Mouse (Mus musculus) neural tube, embryonic 12.5 days (tissue): ENCODE measurements at regions not wholly inside any gene's neighbourhood (a gene's known extent, or its start where the extent isn't known, plus 50 kb on each side); places are given as distances from the start of the nearest gene placed in this dataset.

Experiments used
- ATAC-seq: fragments of 200-750 bp; cut with Nextera tagmentation; 2 replicates; pipeline ENCODE4 v1.8.0; 2017; ENCODE audit warnings: low read depth, mild to moderate bottlenecking, moderate TSS enrichment, moderate library complexity; ENCODE audit not compliant: low FRiP score
- H3K27ac ChIP-seq: fragments of 300-500 bp; sonication (generic); 2 replicates; pipeline ENCODE4 v1.5.1; 2016
- H3K27me3 ChIP-seq: fragments of 300-500 bp; sonication (generic); replicated peaks from 2 replicates; pipeline ENCODE4 v1.6.1; 2016; ENCODE audit warnings: mild to moderate bottlenecking
- H3K36me3 ChIP-seq: fragments of 300-500 bp; sonication (generic); 2 replicates; pipeline ENCODE4 v1.6.1; 2016; ENCODE audit warnings: mild to moderate bottlenecking
- H3K4me1 ChIP-seq: fragments of 300-500 bp; sonication (generic); 2 replicates; pipeline ENCODE4 v1.6.1; 2016
- H3K4me2 ChIP-seq: fragments of 300-500 bp; sonication (generic); replicated peaks from 2 replicates; pipeline ENCODE4 v1.6.1; 2016; ENCODE audit warnings: mild to moderate bottlenecking
- H3K4me3 ChIP-seq: fragments of 300-500 bp; sonication (generic); 2 replicates; pipeline ENCODE4 v1.5.1; 2016
- H3K9ac ChIP-seq: fragments of 300-500 bp; sonication (generic); 2 replicates; pipeline ENCODE4 v1.6.1; 2016; ENCODE audit warnings: mild to moderate bottlenecking
- H3K9me3 ChIP-seq: fragments of 300-500 bp; sonication (generic); 2 replicates; pipeline ENCODE4 v1.6.1; 2016; ENCODE audit warnings: mild to moderate bottlenecking
- WGBS: fragments of 180-500 bp; shearing (Covaris S2); methylation state at CpG from one replicate; pipeline ENCODE4 v1.1.7; 2016; 5-methylcytosine and 5-hydroxymethylcytosine counted together

DNA sequence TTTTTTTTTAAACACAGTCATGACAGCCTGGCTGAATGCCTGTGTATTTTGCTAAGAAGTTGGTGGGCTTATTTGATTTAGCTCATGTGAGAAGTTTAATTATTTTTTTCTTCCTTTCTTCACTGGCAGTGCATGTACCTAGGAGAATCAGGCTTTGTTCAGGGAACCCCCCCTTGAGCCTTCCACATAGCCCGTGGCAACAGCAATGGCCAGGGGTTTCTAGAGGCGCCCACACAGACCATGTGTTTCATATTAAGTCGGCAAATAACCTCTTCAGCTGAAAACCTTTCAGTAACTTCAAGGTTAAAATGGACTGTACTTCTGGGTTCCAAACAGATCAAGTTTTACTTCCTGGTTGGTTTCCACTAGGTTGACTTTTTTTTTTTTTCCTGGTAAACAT is 218.3 kb downstream of the Slc30a10 start:
- no peak for ATAC-seq

DNA sequence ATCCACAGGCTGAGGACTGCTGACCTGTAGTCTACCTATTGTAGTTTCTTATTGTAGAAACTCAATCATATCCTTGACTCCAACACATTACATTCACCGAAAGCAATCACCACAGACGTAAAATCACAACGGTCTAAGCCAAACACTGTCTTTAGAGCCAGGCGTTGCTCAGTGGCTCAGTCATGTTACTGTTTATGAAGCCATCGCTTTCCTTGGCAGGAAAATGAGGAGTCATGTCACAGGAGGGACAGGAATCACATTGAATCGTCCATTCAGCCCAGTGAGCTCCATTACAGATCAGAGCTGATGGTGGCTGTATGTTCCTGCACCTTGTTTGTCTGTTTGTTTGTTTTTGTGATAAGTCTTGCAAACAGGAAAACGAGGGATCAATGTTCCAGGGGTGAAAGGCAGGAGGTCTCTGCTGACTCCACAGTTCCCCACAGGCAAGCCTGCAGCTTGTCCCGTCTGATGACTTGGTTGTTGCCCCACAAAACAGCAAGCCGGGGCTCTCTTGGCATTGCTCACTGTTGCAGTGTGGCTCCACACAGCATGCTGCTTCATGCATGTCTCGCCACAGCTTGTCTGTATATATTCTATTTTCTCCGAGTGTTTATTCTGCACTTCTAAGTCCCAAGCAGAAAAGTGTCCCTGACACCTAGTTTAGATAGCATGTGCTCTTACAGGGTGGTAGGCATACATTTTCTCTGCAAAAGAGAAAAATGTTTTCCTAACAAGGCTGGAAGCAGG is 221.2 kb downstream of the Slc30a10 start:
- WGBS, result 89% methylated on average over 11 of the region's 11 CpGs

More for the DNA sequence above, 218.3 kb downstream of the Slc30a10 start:
- no peaks in the 10 kb centered on the region for H3K4me1 ChIP-seq
- no peaks in the 10 kb centered on the region for H3K36me3 ChIP-seq
- H3K27ac ChIP-seq, result no peak overlapping the region
- H3K4me2 ChIP-seq, result no peak overlapping the region
- 67% methylated on average over 3 of the region's 3 CpGs for WGBS
- no peaks in the 10 kb centered on the region for H3K27me3 ChIP-seq
- no peaks in the 10 kb centered on the region for H3K9me3 ChIP-seq
- no peak overlapping the region for H3K9ac ChIP-seq
- H3K4me3 ChIP-seq, result no peak overlapping the region

GRCm38 (mm10) chr1:185681610-185682457 is 227.2 kb downstream of the Slc30a10 start:
- Histone ChIP-seq H3K4me3 (no peak overlapping the region), H3K9me3 (no peaks in the 10 kb centered on the region), H3K4me2 (no peak overlapping the region), H3K9ac (no peak overlapping the region), H3K4me1 (no peaks in the 10 kb centered on the region), H3K36me3 (no peaks in the 10 kb centered on the region), H3K27me3 (no peaks in the 10 kb centered on the region), H3K27ac (no peak overlapping the region)
- WGBS, result 41% methylated on average over 21 of the region's 21 CpGs
- ATAC-seq, result peak; percentile 70; the same call in 1 of the 2 replicates

More for the DNA sequence above, 221.2 kb downstream of the Slc30a10 start:
- H3K27me3 ChIP-seq, result no peaks in the 10 kb centered on the region
- no peak overlapping the region for H3K4me2 ChIP-seq
- no peak overlapping the region for H3K9ac ChIP-seq
- H3K4me1 ChIP-seq, result no peaks in the 10 kb centered on the region
- no peak overlapping the region for H3K27ac ChIP-seq
- ATAC-seq, result no peak
- no peak overlapping the region for H3K4me3 ChIP-seq
- H3K36me3 ChIP-seq, result no peaks in the 10 kb centered on the region
- H3K9me3 ChIP-seq, result no peaks in the 10 kb centered on the region

DNA sequence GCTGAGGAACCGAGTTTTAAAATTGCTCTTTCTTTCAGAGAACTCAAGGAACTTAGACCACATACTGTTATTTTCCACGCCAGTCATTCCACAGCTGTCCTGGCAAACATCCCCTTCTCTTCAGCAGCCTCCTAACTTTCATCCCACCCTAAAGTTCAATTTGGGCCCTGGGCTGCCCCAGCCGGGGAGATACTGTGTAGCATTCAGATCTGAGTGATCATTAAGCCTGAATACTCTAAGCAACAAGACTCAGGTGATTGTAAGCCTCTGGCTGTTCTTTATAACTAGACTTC is 227.8 kb downstream of the Slc30a10 start:
- Histone ChIP-seq H3K27me3 (no peaks in the 10 kb centered on the region), H3K9me3 (no peaks in the 10 kb centered on the region), H3K4me2 (no peak overlapping the region), H3K36me3 (no peaks in the 10 kb centered on the region), H3K4me1 (no peaks in the 10 kb centered on the region), H3K4me3 (no peak overlapping the region), H3K9ac (no peak overlapping the region), H3K27ac (no peak overlapping the region)
- ATAC-seq, result no peak
- WGBS, result 65% methylated on average over 3 of the region's 3 CpGs

GRCm38 (mm10) chr1:185684638-185685037 is 230.0 kb downstream of the Slc30a10 start:
- Histone ChIP-seq H3K4me2 (no peak overlapping the region), H3K9ac (no peak overlapping the region), H3K4me1 (no peaks in the 10 kb centered on the region), H3K9me3 (no peaks in the 10 kb centered on the region), H3K27ac (no peak overlapping the region), H3K4me3 (no peak overlapping the region), H3K27me3 (no peaks in the 10 kb centered on the region), H3K36me3 (no peaks in the 10 kb centered on the region)
- 82% methylated on average over 9 of the region's 9 CpGs for WGBS
- ATAC-seq, result no peak

DNA sequence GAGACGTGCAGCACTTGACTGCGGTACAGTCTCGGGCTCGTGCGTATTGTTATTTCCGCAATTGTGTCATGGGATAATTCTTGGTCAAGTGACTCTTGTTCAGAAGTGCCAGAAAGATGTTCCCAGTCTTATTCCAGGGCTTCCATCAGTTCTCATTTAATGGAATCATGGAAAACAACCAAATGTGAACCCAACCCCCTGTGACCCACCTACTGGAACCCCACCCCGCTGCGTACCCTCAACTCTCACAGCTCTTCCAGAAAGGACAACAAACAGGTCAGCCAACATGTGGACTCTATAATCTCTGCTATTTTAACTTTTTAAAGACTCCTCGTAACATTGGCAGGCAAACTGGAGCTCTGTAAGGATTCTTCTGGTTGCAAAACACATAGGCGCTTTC is 233.9 kb downstream of the Slc30a10 start:
- WGBS, result 94% methylated on average over 10 of the region's 10 CpGs
- Histone ChIP-seq H3K4me2 (no peak overlapping the region), H3K4me1 (no peaks in the 10 kb centered on the region), H3K27me3 (no peaks in the 10 kb centered on the region), H3K9me3 (no peaks in the 10 kb centered on the region), H3K9ac (no peak overlapping the region), H3K27ac (no peak overlapping the region), H3K4me3 (no peak overlapping the region), H3K36me3 (no peaks in the 10 kb centered on the region)
- no peak for ATAC-seq

DNA sequence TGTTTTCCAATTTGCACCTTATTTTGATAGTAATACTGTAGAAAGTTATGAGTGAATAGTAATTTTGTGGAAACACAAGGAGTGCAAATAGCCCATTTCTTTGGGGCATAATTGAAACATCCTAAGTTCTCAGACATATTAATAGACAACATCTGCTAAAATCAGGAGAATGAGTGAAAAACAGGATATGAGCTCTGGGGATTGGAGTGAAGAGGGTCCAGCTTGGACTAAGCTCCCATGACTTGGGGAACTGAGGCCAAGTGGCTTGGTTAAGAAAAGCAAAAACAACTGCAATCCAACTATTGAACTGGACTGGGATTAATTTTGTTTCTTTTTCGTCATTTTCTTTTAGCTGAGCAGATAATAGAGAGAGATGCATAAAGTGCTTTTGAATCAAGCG is 240.7 kb downstream of the Slc30a10 start:
- Histone ChIP-seq H3K36me3 (no peaks in the 10 kb centered on the region), H3K4me2 (no peak overlapping the region), H3K9ac (no peak overlapping the region), H3K4me3 (no peak overlapping the region), H3K27me3 (no peaks in the 10 kb centered on the region), H3K9me3 (no peaks in the 10 kb centered on the region), H3K27ac (no peak overlapping the region), H3K4me1 (no peaks in the 10 kb centered on the region)
- ATAC-seq, result no peak
- WGBS, result 87% methylated on average over 2 of the region's 2 CpGs

DNA sequence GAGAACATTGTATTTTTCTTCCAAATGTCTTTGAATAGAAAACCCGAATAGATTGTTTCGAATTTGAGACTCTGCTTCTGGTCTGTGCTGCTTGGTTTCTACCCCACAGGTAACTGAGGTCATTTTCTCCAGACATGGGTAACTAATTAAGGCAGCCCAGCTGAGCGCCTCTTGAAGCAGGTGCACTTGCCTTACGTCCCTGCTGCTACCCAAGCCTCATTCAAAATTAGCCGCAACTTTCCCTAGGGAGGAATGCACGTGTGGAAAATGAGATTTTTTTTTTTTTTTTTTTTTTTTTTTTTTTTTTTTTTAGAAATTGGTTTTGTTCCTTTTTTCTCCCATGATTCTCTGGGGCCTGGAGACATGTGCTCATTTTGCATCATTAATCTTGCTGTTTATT is 245.1 kb downstream of the Slc30a10 start:
- ATAC-seq, result no peak
- Histone ChIP-seq H3K27me3 (no peaks in the 10 kb centered on the region), H3K36me3 (no peaks in the 10 kb centered on the region), H3K4me2 (no peak overlapping the region), H3K4me1 (no peaks in the 10 kb centered on the region), H3K27ac (no peak overlapping the region), H3K4me3 (no peak overlapping the region), H3K9me3 (no peaks in the 10 kb centered on the region), H3K9ac (no peak overlapping the region)
- WGBS, result 76% methylated on average over 6 of the region's 6 CpGs

- Histone ChIP-seq H3K36me3 (no peaks in the 10 kb centered on the region), H3K9me3 (no peaks in the 10 kb centered on the region), H3K9ac (no peak overlapping the region), H3K27me3 (no peaks in the 10 kb centered on the region), H3K27ac (no peak overlapping the region), H3K4me3 (no peak overlapping the region), H3K4me1 (no peaks in the 10 kb centered on the region), H3K4me2 (no peak overlapping the region)
- ATAC-seq, result no peak
- 83% methylated on average over 2 of the region's 2 CpGs for WGBS
Observed at GRCm38 (mm10) chr1:185726324-185726723, 271.7 kb downstream of the Slc30a10 start.

DNA sequence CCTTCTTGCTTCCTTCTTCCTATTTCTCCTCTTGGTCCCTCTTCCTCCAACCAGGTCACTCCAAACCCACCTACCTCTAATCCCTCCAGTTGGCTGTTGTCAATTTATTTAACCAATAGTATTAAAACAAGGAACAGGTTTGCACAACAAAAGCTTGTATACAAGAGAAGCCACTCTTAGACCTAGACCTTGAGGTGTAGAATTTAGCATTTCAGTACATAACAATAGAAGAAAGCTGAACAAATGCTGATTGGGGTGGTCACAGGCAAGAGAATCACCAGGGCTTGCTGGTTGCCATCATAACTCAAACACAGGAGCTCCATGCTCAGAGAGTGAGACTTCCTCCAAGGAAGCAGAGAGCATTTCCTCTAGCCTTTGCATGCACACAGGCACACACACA is 272.2 kb downstream of the Slc30a10 start:
- Histone ChIP-seq H3K4me2 (no peak overlapping the region), H3K9ac (no peak overlapping the region), H3K36me3 (no peaks in the 10 kb centered on the region), H3K27me3 (no peaks in the 10 kb centered on the region), H3K27ac (no peak overlapping the region), H3K4me1 (no peaks in the 10 kb centered on the region), H3K4me3 (no peak overlapping the region), H3K9me3 (no peaks in the 10 kb centered on the region)
- no peak for ATAC-seq

DNA sequence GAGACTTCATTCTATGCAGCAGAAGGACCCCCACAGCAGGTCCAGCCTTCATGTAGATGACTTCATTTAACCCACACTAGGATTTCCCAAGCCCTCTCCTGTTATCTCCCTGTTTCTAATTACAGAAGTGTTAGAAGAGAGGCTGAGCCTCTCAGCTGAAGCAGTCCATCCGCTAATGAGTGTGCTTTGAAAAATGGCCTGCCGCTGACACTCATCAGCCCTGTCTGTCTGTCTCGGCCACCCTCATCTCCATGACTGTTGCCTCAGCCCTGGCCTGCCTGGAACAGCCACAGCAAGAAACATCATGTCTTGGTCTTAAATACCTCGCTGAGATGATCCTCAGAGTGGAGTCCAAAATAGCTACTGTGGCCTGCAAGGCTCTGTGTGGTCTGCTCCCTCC is 273.1 kb downstream of the Slc30a10 start:
- Histone ChIP-seq H3K4me1 (no peaks in the 10 kb centered on the region), H3K4me3 (no peak overlapping the region), H3K9ac (no peak overlapping the region), H3K36me3 (no peaks in the 10 kb centered on the region), H3K27me3 (no peaks in the 10 kb centered on the region), H3K9me3 (no peaks in the 10 kb centered on the region), H3K4me2 (no peak overlapping the region), H3K27ac (no peak overlapping the region)
- ATAC-seq, result no peak
- 68% methylated on average over 4 of the region's 4 CpGs for WGBS

- H3K27me3 ChIP-seq, result no peaks in the 10 kb centered on the region
- no peaks in the 10 kb centered on the region for H3K36me3 ChIP-seq
- no peak overlapping the region for H3K4me3 ChIP-seq
- no peaks in the 10 kb centered on the region for H3K9me3 ChIP-seq
- no peak overlapping the region for H3K27ac ChIP-seq
- no peak for ATAC-seq
- 67% methylated on average over 3 of the region's 3 CpGs for WGBS
- no peak overlapping the region for H3K4me2 ChIP-seq
- no peak overlapping the region for H3K9ac ChIP-seq
- no peaks in the 10 kb centered on the region for H3K4me1 ChIP-seq
Observed at GRCm38 (mm10) chr1:185728406-185728805, 273.8 kb downstream of the Slc30a10 start.

DNA sequence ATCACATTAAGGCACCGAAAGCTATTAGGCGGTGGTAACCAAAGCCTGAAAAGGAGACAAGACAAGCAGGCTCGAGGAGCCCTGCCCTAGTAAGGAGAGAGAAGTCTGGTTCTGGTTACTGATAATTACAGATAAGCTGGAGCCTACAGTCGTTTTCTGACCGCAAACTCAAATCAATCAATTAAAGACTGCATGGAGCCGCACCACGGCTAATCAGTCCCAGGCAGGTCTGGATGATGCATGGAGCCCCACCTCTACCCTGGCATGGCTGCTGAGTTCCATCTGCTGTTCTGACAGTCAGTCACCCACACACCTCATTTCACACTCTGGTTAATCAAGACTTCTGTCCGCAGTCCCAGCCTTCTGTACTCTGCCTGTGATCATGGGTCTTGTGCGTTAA is 276.4 kb downstream of the Slc30a10 start:
- Histone ChIP-seq H3K27ac (no peak overlapping the region), H3K36me3 (no peaks in the 10 kb centered on the region), H3K4me2 (no peak overlapping the region), H3K4me1 (no peaks in the 10 kb centered on the region), H3K4me3 (no peak overlapping the region), H3K9me3 (no peaks in the 10 kb centered on the region), H3K27me3 (no peaks in the 10 kb centered on the region), H3K9ac (no peak overlapping the region)
- no peak for ATAC-seq
- WGBS, result 72% methylated on average over 9 of the region's 9 CpGs
